Mouse (Mus musculus) effector memory CD4-positive, alpha-beta T cell, adult 7 months (primary cell): ENCODE measurements around the gene Dmrtc1c2. TPM values are rescaled to one million over a fixed set of nuclear protein-coding genes. Genes with fewer than 3 reads are reported as not detected.

ENCODE experiments used
- polyA plus RNA-seq: library from polyadenylated mRNA; unstranded; fragments of 100-300 nt; shearing (Covaris generic); gene quantifications from one replicate; pipeline ENCODE4 v1.2.1, GENCODE M21; 2017

The Dmrtc1c2 gene
- polyA plus RNA-seq: not detected

GRCm38 (mm10) chrX:102854516-102854915 is at the start of gene Dmrtc1c2:
Gene Dmrtc1c2, minus strand, starts transcription at chrX:102854616.

GRCm38 (mm10) chrX:102867871-102868270 is 13.5 kb upstream of the Dmrtc1c2 start, which contains the start of gene 1700031F05Rik:
Gene 1700031F05Rik, minus strand, starts transcription at chrX:102867971.

GRCm38 (mm10) chrX:102802663-102803062 is 51.8 kb downstream of the Dmrtc1c2 start, which contains the start of gene Dmrtc1c1:
Gene Dmrtc1c1, plus strand, starts transcription at chrX:102802963.

Other genes starting within 250 kb of the Dmrtc1c2 start
- 0.59 TPM for gene Phka1, start 210.4 kb downstream of the Dmrtc1c2 start, polyA plus RNA-seq
- gene Gm3880, start 167.6 kb downstream of the Dmrtc1c2 start, polyA plus RNA-seq: not detected
- gene Gm9112, start 147.0 kb downstream of the Dmrtc1c2 start, polyA plus RNA-seq: not detected
- gene Dmrtc1b, start 146.8 kb downstream of the Dmrtc1c2 start, polyA plus RNA-seq: not detected
- not detected for gene Dmrtc1c1, start 51.7 kb downstream of the Dmrtc1c2 start, polyA plus RNA-seq
- gene 1700031F05Rik, start 13.4 kb upstream of the Dmrtc1c2 start, polyA plus RNA-seq: 0.39 TPM
- not detected for gene Dmrtc1a, start 54.1 kb upstream of the Dmrtc1c2 start, polyA plus RNA-seq
- not detected for gene 1700011M02Rik, start 54.3 kb upstream of the Dmrtc1c2 start, polyA plus RNA-seq
- gene 1700018G05Rik, start 73.8 kb upstream of the Dmrtc1c2 start, polyA plus RNA-seq: not detected